Mouse (Mus musculus): Measurements from ENCODE around the gene Aqp2.

Gene Aqp2

DNA sequence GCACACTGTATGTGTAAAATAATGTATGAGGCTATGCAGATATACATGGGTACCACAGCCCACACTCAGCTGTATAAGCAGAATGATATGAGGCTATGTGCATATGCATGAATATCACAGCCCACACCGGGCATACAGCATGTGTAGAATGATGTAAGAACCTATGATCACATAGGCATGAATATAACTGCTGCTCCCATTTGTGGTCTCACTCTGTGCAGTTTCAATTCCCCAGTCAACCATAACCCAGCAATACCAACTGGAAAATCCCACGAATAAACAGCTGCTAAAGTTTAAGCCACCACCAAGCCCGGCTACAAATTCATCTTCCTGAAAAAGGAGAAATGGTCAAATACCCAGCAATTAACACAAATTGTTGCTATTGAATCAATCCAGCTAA lies 39.7 kb downstream of the Aqp2 start:
- DNase-seq (ENCODE audit: low spot score): no peak

DNA sequence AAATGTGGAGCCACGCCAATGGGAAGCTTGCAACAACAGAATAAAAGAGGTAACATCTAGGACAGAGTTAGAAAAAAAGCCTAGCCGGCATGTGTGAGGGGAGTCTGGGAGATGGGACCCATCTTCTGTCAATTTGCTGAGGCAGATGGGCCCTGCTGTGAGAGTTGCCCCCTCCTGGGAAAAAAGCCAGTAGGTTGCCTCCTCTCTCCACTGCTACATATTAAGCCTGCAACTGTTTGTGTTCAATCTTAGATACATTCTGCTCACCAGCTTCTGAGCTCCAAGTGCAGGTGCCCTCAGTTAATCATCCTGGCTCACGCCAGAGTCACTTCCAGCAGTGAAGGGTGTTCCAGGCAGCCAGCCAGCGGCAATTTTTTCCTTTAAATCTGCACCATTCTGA lies 41.0 kb downstream of the Aqp2 start:
- DNase-seq (ENCODE audit: low spot score): no peak

DNA sequence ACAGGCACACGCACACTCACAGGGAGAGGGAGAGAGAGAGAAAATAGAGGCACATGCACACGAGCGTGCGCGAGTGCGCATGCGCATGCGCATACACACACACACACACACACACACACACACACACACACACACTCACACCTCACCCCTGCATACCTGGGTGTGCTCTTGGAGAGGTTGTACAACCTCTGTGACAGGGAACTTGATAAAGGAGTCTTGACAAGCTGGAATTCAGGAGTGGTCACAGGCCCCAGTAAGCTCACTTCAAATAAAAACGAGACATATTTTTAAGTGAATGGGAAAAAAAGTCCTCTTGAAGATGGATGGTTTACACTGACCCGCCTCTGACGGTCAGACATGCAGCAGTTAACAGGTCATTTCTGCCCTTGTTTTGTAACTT lies 43.2 kb downstream of the Aqp2 start:
- no peak for DNase-seq (ENCODE audit: low spot score)

DNA sequence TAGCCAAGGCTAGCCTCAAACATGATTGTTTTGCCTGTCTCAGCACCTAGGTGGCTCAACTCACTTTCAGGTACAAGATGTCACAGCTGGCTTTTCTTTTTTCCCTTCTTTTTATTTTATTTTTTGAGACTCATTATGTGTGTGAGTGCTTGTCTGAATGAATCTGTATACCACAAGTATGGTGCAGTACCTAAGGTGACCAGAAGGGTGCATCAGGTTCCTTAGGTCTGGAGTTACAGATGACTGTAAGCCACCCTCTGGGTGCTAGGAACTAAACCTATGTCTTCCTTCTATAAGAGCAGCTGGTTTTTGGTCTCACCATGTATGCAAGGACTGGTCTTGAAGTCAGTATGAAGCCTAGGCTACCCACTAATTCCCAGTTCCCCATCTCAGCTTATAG lies 52.8 kb downstream of the Aqp2 start:
- no peak for DNase-seq (ENCODE audit: low spot score)
